Mouse (Mus musculus) megakaryocyte, embryonic 14.5 days (primary cell): ENCODE measurements around the gene Pld5.

ENCODE experiments used
- FLI1 ChIP-seq: IDR thresholded peaks from 2 replicates; pipeline ENCODE4 v1.6.1; 2012; ENCODE audit warnings: low read length, inconsistent platforms, mixed read lengths
- GATA1 ChIP-seq: IDR thresholded peaks from 3 replicates; pipeline ENCODE4 v1.6.1; 2012; ENCODE audit warnings: mixed read lengths, low read length, inconsistent platforms, borderline replicate concordance

GRCm38 (mm10) chr1:175997076-175997651, 277.9 kb downstream of the Pld5 start:
- no peak for TF ChIP-seq GATA1
- no peak for TF ChIP-seq FLI1
